Mouse (Mus musculus) thymus, postnatal 0 days (tissue): Measurements from ENCODE around the gene Prrt4. TPM values are rescaled to one million over a fixed set of nuclear protein-coding genes. Genes with fewer than 3 reads are reported as not detected.
"Not testable (repeated sequence)": the region's sequence is repeated elsewhere in the genome, so short reads cannot be mapped to it uniquely, and the experiment has no call there.

Experiments
- DNase-seq: peaks from one replicate; pipeline ENCODE4 v3.0.0-alpha.2; 2015; ENCODE audit warnings: low spot score
- polyA plus RNA-seq: library from polyadenylated mRNA; unstranded; fragments of >200 nt; fragmentation: Nextera tagmentation; extraction: Ambion mirVana; gene quantifications from 2 replicates; pipeline ENCODE4 v1.2.1, GENCODE M21; 2015

The Prrt4 gene
- 0.05 and 0.09 TPM in 2 replicates for polyA plus RNA-seq

DNA sequence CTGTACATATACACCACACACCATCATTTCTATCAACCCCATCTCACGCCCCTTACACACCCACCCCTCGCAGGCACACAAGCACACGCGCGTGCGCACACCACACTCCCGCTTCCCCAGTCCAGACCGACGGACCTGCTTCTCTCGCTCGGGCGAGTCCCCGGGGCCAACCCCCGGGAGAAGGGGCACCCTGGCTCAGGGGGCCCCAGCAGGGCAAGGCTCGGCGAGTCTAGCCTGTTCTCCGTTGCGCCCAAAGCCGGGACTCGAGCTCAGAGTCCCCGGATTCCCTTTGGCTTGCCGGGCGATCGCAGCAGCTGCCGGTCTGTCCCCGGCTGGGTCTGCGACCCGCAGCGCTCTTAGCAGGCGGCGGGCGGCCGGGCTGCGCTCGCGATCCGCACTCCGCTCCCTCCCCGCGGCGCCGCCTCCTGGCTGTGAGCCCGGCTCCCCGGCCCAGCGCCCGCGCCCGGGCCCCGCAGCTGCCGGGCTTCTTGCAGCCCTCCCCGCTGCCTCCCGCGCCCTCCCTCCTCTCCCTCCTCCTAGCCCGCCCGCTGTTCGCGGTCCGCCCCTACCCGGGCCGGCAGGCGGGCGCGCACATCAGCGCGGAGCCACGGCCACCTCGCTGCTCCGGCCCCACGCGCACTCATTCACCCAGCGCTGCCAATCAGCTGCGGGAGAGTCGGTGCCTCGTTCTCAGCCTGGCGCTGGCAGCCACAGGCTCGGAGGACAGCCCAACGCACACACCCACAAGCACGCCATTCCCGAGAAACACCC, at the start of gene Prrt4:
Gene Prrt4 (minus strand): TSS at position 697 of the 771 bp plus-strand sequence.
- peak; percentile 16 for DNase-seq

DNA sequence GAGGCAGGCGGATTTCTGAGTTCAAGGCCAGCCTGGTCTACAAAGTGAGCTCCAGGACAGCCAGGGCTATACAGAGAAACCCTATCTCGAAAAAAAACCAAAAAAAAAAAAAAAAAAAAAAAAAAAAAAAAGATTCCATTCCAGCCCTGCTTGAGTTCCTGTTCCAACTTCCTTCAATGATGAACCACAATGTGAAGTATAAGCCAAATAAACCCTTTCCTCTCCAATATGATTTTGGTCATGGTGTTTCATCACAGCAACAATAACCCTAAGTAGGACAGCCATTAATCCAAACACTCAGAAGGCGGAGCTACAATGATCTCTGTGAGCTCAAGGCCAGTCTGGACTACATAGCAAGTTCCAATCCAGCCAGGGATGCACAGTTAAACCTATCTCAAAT, 38.3 kb upstream of the Prrt4 start:
- DNase-seq, result not testable (repeated sequence)

GRCm38 (mm10) chr6:29215881-29216501, 36.6 kb upstream of the Prrt4 start, which contains the start of gene Impdh1:
Gene Impdh1 (minus strand): TSS chr6:29216364.
- peak; percentile 94 for DNase-seq

DNA sequence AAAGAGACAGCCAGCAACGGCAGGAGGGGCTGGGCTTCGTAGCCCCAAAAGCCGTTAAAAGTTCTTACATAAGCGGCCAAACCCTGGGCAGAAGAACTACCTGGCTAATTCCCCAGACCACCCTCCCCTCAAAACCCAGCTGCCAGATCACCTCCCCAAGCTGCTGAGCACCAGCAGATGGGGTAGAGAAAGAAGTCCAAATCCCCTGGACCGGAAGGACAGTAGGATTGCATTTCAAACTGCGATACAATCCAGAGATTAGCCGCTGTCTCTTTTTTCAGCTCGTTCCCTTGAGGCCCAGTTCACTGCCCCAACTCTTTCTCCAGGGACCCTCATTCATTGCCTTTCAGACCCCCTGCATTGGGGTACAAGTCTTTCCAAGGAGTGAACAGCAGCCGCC, 35.8 kb upstream of the Prrt4 start:
- DNase-seq, result peak; percentile 35

DNA sequence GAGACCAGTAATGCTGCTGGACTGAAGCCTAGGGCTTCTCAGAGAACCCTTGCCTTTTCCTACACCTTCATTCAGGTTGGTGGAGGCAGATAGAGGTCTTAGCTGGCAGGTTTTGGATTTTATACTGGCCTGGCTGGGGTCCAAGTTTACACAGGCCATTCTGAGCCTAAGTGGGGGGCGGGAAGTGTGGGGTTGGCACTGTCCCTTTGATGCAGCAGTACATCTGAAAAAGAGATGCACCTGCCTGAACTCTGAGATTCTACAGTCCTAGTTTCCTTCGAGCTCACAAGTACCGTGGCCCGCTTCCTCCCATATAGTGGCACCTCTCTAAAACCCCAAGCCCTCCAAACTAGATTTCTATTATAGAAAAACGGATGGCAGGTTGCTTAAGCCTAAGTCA, 35.4 kb upstream of the Prrt4 start:
- peak; percentile 74 for DNase-seq

- DNase-seq, result no peak
These were observed 34.9 kb upstream of the Prrt4 start for GRCm38 (mm10) chr6:29214245-29214644.

DNA sequence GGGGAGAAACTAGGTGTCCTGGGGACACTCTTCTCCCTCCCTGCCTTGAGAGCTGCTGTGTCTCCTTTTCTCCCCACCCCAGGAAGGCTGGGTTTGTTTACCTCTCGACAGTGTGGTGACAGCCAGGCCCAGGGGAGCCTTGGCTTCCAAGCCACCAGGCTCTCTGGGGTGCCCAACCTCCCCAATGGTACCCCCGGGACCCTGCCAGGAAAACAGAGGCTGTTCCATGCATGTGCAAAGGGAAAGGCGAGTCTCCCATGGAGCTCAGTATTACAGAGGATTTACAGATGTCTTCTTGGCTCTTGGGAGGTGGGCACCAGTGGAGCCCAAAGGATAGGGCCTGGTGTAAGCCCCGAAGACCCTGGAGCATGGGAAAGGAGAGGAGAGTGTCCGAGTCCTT, 34.1 kb upstream of the Prrt4 start:
- no peak for DNase-seq

GRCm38 (mm10) chr6:29211806-29212492, 32.6 kb upstream of the Prrt4 start:
- DNase-seq, result peak; percentile 89

DNA sequence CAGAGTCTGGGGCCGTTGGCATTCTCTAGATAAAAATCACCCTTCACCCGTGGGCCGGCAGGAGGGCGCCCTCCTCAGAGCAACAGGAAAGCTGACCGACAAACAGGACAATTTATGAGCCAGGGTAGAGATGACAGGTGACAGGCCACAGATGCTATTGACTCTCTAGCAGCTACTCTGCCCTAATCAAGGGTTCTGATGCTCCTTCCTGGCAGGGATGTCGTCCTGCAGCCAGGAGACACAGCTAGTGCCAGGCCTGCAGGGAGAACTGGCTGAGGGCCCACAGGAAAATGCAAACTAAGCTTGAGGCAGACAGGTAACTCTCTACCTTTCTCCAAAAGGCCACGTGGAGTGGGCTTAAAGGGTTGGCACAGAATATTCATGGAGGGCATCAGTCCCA, 31.8 kb upstream of the Prrt4 start:
- DNase-seq, result no peak

DNA sequence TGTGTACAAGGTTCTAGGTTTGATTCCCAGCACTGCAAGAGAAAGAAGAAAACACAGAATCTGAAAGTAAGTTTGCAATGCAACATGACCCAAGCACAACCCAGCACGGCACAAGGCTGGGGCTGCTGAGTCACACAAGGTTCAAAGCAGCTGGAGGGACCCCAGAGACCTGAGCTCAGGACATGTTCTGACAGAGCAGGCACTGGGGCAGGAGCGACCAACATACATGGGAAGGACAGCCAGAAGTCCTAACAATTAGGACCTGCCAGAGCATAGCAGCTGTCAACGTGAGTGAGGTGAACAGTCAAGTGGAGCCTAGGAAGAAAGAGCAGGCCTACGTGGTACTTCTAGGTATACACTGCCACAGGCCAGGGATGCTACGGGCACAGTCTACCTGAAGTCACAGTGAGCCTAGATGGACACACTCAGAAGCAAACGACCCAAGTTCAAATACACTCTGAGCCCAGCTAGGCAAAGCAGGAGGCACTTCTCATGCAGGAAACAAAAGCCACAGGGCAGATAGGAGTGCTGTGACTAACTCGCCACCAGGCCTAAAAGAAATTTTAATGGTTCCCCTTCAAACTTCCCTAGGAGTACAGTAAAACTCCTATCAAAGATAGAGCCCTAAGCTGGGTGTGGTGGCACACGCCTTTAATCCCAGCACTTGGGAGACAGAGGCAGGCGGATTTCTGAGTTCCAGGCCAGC, 31.0 kb upstream of the Prrt4 start:
- no peak for DNase-seq

DNA sequence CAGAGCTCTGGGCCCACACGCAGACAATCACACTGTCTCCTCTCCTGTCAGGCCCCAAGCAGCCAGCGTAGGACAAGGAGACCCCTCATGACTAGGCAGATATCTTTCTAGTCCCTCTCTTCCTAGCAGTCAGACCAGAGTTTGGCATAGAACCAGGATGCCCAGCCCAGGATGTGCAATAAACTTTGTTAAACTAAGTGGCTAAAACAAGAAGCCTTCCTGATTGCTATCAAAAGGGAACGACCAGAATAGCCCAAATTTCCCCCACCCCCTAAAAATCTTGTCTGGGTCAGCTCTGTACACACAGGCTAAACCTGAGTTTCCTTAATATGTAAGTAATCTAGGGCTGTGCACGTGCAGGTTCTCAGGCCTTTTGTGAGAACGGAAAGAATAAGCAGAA, 28.8 kb upstream of the Prrt4 start:
- DNase-seq, result no peak

DNA sequence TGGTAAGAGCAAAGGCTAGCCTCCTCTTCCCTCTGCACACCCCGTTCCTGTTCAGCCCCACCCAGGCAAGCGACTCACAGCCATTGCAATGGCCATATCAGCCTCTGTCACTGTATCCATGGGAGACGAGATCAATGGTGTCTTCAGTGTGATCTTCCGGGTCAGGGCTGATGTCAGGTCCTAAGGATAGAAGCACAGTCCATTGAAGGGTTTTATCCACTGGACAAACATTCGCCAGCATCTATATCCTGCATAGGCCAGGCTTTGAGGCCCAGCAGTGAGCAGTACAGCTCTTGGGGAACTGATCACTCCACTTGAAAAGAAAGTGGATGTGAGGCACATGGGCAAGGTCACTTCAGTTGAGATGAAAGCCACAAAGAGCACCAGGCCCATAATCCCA, 27.6 kb upstream of the Prrt4 start:
- no peak for DNase-seq

GRCm38 (mm10) chr6:29206006-29206405, 26.6 kb upstream of the Prrt4 start:
- no peak for DNase-seq

DNA sequence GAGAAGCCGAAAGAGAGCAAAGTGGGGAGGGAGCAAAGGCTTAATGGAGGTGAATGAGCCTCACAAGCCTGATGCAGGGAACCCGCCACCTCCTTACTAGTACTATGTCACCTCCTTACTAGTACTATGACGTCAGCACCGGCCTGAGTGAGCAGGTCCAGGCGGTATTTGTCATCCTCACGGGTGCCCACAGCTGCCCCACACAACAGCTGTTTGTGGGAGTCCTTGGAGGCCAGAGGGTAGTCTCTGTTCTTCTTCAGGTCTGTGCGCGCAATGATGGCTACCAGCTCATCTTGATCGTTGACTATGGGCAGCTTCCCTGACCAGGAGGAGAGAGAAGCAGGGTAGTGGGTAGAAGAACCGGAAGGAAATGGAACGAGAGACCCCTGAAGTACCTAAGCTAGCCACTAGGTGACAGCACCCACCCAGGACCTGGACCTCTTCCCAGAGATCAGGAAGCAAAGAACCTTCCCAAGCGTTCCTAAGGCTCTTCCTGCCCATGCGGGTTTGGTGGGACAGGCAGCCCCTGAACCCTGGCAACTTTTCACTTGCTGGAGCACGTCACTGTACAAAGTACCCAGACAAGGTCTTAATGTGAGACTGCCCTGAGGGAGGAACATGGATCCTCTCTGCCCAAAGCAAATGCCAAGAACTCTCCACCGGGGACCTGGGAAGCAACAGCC, 25.7 kb upstream of the Prrt4 start:
- no peak for DNase-seq

DNA sequence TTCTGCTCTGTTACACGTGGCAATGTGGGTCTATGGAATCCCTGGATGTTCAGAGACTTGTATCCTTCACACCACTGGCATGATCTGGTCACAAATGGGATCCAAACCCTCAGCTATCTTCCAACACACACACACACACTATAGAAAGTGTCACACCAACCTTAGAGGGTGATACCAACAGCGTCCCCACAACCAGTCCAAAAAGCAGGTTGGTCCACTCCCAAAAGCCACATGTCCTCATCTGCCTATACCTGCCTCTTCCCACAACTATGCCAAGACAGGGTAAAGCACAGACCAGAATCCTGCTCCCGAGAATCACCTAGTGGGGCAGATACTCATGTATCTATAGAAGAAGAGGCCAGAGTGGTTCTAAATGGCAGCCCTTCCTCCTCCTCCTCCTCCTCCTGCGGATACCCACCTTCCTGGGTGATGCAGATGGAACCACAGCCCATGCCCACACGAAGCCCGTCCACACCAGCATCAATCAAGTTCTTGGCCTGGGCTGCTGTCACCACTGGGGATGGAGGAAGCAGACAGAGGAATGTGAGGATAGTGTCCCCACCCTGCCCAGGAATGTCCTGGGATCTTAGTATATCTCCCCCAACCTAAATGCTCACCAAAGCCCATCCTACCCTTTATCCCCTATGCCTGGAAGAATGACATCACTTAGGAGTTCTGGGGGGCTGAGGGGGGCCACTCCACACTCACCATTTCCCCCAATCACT, 24.6 kb upstream of the Prrt4 start:
- no peak for DNase-seq

- no peak for DNase-seq
These were observed 23.7 kb upstream of the Prrt4 start for GRCm38 (mm10) chr6:29203096-29203495.

DNA sequence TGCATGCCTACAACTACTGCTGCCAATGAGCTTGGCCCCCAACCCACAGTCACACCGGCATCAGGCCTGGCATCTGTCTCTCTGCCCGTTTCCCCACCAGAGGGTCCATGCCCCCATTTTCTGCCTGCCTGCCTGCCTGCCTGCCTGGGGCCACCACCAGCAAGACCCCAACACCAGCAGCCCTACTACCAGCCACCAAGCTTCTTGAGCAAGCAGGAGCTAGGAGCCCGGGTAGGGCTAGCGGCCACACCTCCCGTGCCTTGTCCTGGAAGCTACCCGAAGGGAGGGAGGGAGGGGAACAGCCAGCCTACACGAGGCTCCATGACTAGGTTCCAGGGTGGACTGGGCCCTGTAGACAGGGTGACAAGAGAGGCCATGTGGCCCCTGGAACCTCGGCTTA, 22.6 kb upstream of the Prrt4 start:
- DNase-seq, result no peak

DNA sequence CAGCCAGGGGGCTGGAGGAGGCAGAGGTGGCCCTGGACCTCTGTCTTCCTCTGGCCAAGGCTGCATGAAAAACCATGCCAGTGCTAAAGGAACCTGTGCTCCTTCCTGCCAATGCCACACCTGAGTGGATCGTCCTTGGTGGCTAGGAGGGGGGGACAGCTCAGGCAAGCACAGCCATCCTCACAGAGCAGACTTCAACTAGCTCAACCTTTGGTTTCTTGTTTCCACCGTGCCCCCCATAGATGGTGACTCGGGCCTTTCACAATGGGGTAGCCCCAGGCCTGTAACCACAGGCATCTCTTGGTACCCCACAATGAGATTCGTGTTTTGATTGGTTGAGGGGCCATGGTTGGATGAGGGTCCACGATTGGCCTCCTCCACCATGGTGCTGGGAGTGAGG, 22.0 kb upstream of the Prrt4 start:
- DNase-seq, result no peak

GRCm38 (mm10) chr6:29200496-29200895, 21.1 kb upstream of the Prrt4 start:
- DNase-seq, result no peak

GRCm38 (mm10) chr6:29199223-29199855, 20.0 kb upstream of the Prrt4 start:
- DNase-seq, result no peak
